Mouse (Mus musculus) liver (tissue): ENCODE measurements at regions not wholly inside any gene's neighbourhood (a gene's known extent, or its start where the extent isn't known, plus 50 kb on each side); places are given as distances from the start of the nearest gene placed in this dataset.

Experiments
- DNase-seq: peaks from one replicate; pipeline ENCODE4 v3.0.0-alpha.2; 2020; ENCODE audit warnings: mixed read lengths

GRCm38 (mm10) chr3:149993199-149993598 is 1002.8 kb upstream of the Adgrl2 start:
- no peak for DNase-seq

- DNase-seq = no peak
Observed at GRCm38 (mm10) chr3:149987801-149988200, 997.4 kb upstream of the Adgrl2 start.

- DNase-seq = no peak
Observed at GRCm38 (mm10) chr3:149956993-149957392, 966.6 kb upstream of the Adgrl2 start.

- no peak for DNase-seq
Observed at GRCm38 (mm10) chr3:149936197-149936596, 945.8 kb upstream of the Adgrl2 start.

GRCm38 (mm10) chr3:149934832-149935231 is 944.5 kb upstream of the Adgrl2 start:
- DNase-seq = no peak

GRCm38 (mm10) chr3:149928456-149929360 is 938.4 kb upstream of the Adgrl2 start:
- no peak for DNase-seq

GRCm38 (mm10) chr3:149920206-149920605 is 929.9 kb upstream of the Adgrl2 start:
- no peak for DNase-seq

- no peak for DNase-seq
Observed at GRCm38 (mm10) chr3:149918201-149918600, 927.8 kb upstream of the Adgrl2 start.

- DNase-seq = no peak
Observed at GRCm38 (mm10) chr3:149910721-149911120, 920.4 kb upstream of the Adgrl2 start.

GRCm38 (mm10) chr3:149901783-149902182 is 911.4 kb upstream of the Adgrl2 start:
- no peak for DNase-seq

- DNase-seq = no peak
Observed at GRCm38 (mm10) chr3:149876553-149876952, 886.2 kb upstream of the Adgrl2 start.

- no peak for DNase-seq
Observed at GRCm38 (mm10) chr3:149865945-149866344, 875.6 kb upstream of the Adgrl2 start.

- no peak for DNase-seq
Observed at GRCm38 (mm10) chr3:149846941-149847539, 856.7 kb upstream of the Adgrl2 start.

- DNase-seq = no peak
Observed at GRCm38 (mm10) chr3:149845826-149846486, 855.6 kb upstream of the Adgrl2 start.

GRCm38 (mm10) chr3:149845083-149845825 is 854.9 kb upstream of the Adgrl2 start:
- DNase-seq = no peak

GRCm38 (mm10) chr3:149837921-149838320 is 847.6 kb upstream of the Adgrl2 start:
- no peak for DNase-seq

GRCm38 (mm10) chr3:149836467-149837233 is 846.3 kb upstream of the Adgrl2 start:
- DNase-seq = no peak

- DNase-seq = no peak
Observed at GRCm38 (mm10) chr3:149827181-149827580, 836.8 kb upstream of the Adgrl2 start.

GRCm38 (mm10) chr3:149826757-149827156 is 836.4 kb upstream of the Adgrl2 start:
- no peak for DNase-seq

- DNase-seq = no peak
Observed at GRCm38 (mm10) chr3:149820670-149821069, 830.3 kb upstream of the Adgrl2 start.

- no peak for DNase-seq
Observed at GRCm38 (mm10) chr3:149819863-149820262, 829.5 kb upstream of the Adgrl2 start.

- no peak for DNase-seq
Observed at GRCm38 (mm10) chr3:149819081-149819480, 828.7 kb upstream of the Adgrl2 start.
